Mouse (Mus musculus): ENCODE measurements around the gene Cd4. TPM values are rescaled to one million over a fixed set of nuclear protein-coding genes. Genes with fewer than 3 reads are reported as not detected.

The Cd4 gene
- total and polyA plus RNA-seq, 3 experiments = not detected

- Histone ChIP-seq H3K9me3 (replicated peaks; ENCODE audit: insufficient read depth, low read length) (no peaks in the 10 kb centered on the region), H3K36me3 (ENCODE audit: control insufficient read depth in 1 of 2, insufficient read depth in 2 of 2, low read length in 2 of 2) (peaks cover 0 to 13% of the 10 kb centered on the region in 2 experiments; a peak in 2 of 4 replicates), H3K27me3 (ENCODE audit: control insufficient read depth in 1 of 2, insufficient read depth in 2 of 2, low read length in 2 of 2) (no peaks in the 10 kb centered on the region), H3K9ac (ENCODE audit: control insufficient read depth, low read depth, low read length, poor library complexity, severe bottlenecking) (no peak overlapping the region), H3K27ac (ENCODE audit: control insufficient read depth, low read depth, low read length) (no peak overlapping the region), H3K79me2 (ENCODE audit: control insufficient read depth, insufficient read depth, low read length, poor library complexity) (no peaks in the 10 kb centered on the region), H3K4me1 (ENCODE audit: control insufficient read depth in 1 of 2, insufficient read depth in 2 of 2, low read length in 2 of 2) (peaks cover 6 to 14% of the 10 kb centered on the region in 2 experiments), H3K4me3 (ENCODE audit: control insufficient read depth in 1 of 2, insufficient read depth in 1 of 2, low read depth in 2 of 2, low read length in 2 of 2) (no peak overlapping the region)
- no peak for DNase-seq (ENCODE audit: low read depth, low spot score)
- TF ChIP-seq SIN3A (IDR thresholded peaks at IDR 0.05; ENCODE audit: low read length) (no peak), ZKSCAN1 (IDR thresholded peaks at IDR 0.05; ENCODE audit: low read depth, low read length) (no peak), POLR2A (IDR thresholded peaks at IDR 0.05; ENCODE audit: control insufficient read depth in 1 of 2, insufficient read depth in 1 of 2, low read depth in 1 of 2, low read length in 2 of 2, poor library complexity in 1 of 2) (no peak), ZMIZ1 (IDR thresholded peaks at IDR 0.05; ENCODE audit: low read depth, low read length) (no peak), MAX (IDR thresholded peaks at IDR 0.05; ENCODE audit: low read length) (no peak), NRF1 (IDR thresholded peaks at IDR 0.05; ENCODE audit: insufficient read depth, low read depth, low read length, poor library complexity, severe bottlenecking) (no peak)
Observed at GRCm38 (mm10) chr6:124910032-124910431, 22.0 kb upstream of the Cd4 start.

GRCm38 (mm10) chr6:124907767-124908166 is 19.7 kb upstream of the Cd4 start:
- no peaks in the 10 kb centered on the region for H3K27me3 ChIP-seq (ENCODE audit: control insufficient read depth in 1 of 2, insufficient read depth in 2 of 2, low read length in 2 of 2)
- H3K4me1 ChIP-seq (ENCODE audit: control insufficient read depth in 1 of 2, insufficient read depth in 2 of 2, low read length in 2 of 2) = peaks cover 0 to 8% of the 10 kb centered on the region in 2 experiments; a peak in 3 of 4 replicates
- no peak overlapping the region for H3K9ac ChIP-seq (ENCODE audit: control insufficient read depth, low read depth, low read length, poor library complexity, severe bottlenecking)
- TF ChIP-seq NELFE (IDR thresholded peaks at IDR 0.05; ENCODE audit: low read depth, low read length) = no peak
- TF ChIP-seq RAD21 (IDR thresholded peaks at IDR 0.05; ENCODE audit: low read depth, low read length) = no peak
- no peak for TF ChIP-seq ETS1 (IDR thresholded peaks at IDR 0.05; ENCODE audit: low read depth, low read length)
- no peak for TF ChIP-seq MYB (IDR thresholded peaks at IDR 0.05; ENCODE audit: low read depth, low read length)
- TF ChIP-seq POLR2AphosphoS5 (IDR thresholded peaks at IDR 0.05; ENCODE audit: borderline replicate concordance, low read depth, low read length) = no peak
- no peak for TF ChIP-seq ZNF384 (IDR thresholded peaks at IDR 0.05; ENCODE audit: low read depth, low read length)
- TF ChIP-seq MXI1 (IDR thresholded peaks at IDR 0.05; ENCODE audit: low read depth, low read length) = no peak
- no peak for TF ChIP-seq MYC (IDR thresholded peaks at IDR 0.05; ENCODE audit: low read depth, low read length)
- TF ChIP-seq SIN3A (IDR thresholded peaks at IDR 0.05; ENCODE audit: low read length) = no peak
- no peak for TF ChIP-seq POLR2A (IDR thresholded peaks at IDR 0.05; ENCODE audit: control insufficient read depth in 1 of 2, insufficient read depth in 1 of 2, low read depth in 1 of 2, low read length in 2 of 2, poor library complexity in 1 of 2)
- H3K9me3 ChIP-seq (replicated peaks; ENCODE audit: insufficient read depth, low read length) = no peaks in the 10 kb centered on the region
- no peak overlapping the region for H3K4me3 ChIP-seq (ENCODE audit: control insufficient read depth in 1 of 2, insufficient read depth in 1 of 2, low read depth in 2 of 2, low read length in 2 of 2)
- no peak overlapping the region for H3K27ac ChIP-seq (ENCODE audit: control insufficient read depth, low read depth, low read length)
- H3K36me3 ChIP-seq (ENCODE audit: control insufficient read depth in 1 of 2, insufficient read depth in 2 of 2, low read length in 2 of 2) = peaks cover 0 to 4% of the 10 kb centered on the region in 2 experiments; a peak in 2 of 4 replicates
- no peak for DNase-seq (ENCODE audit: low read depth, low spot score)
- H3K79me2 ChIP-seq (ENCODE audit: control insufficient read depth, insufficient read depth, low read length, poor library complexity) = peaks cover 2% of the 10 kb centered on the region; the same call in 1 of the 2 replicates

All from MEL (cell line).